ENCODE assay signal across 8 mouse cellular contexts in genomic region chr11:30772777-30773417, GRCm38 (mm10). TPM values are rescaled to one million over a fixed set of nuclear protein-coding genes. Genes with fewer than 3 reads are reported as not detected.
DNase-seq lines count a peak whose midpoint lies in the region; ATAC-seq lines count a peak whose summit lies in the region.

No protein-coding gene starts in this region.

- no peak for DNase-seq in heart, adult 11 months
- DNase-seq in c-Kit-positive CD71-positive TER-119-negative erythroid progenitor cells, embryonic 14.5 days (ENCODE audit: low read depth): peak; percentile 58
- DNase-seq in ovary, postnatal 36 days (ENCODE audit: low spot score): no peak
- DNase-seq in cerebellum, postnatal 14 days: no peak
- DNase-seq in thymus, postnatal 14 days: no peak

- 3% methylated on average over 21 of the region's 21 CpGs for WGBS in heart, embryonic 15.5 days
- 4% methylated on average over 21 of the region's 21 CpGs for WGBS in hindbrain, embryonic 12.5 days

- H3K36me3 ChIP-seq in heart, embryonic 15.5 days: no peaks in the 10 kb centered on the region
- no peaks in the 10 kb centered on the region for H3K36me3 ChIP-seq in hindbrain, embryonic 12.5 days

- peak overlapping the region; percentile 93 for H3K27ac ChIP-seq in heart, embryonic 15.5 days
- peak overlapping the region; percentile 95 for H3K27ac ChIP-seq in hindbrain, embryonic 12.5 days

- no peak for ATAC-seq in heart, embryonic 15.5 days (replicated peaks; ENCODE audit: insufficient number of reproducible peaks, insufficient read depth, low FRiP score, low read depth)
- no peak for ATAC-seq in hindbrain, embryonic 12.5 days (ENCODE audit: low FRiP score)
- ATAC-seq in megakaryocyte progenitor cell, adult 5-6 weeks (replicated peaks; ENCODE audit: poor library complexity): peak; percentile 41

- H3K9me3 ChIP-seq in heart, embryonic 15.5 days (replicated peaks): no peaks in the 10 kb centered on the region
- no peaks in the 10 kb centered on the region for H3K9me3 ChIP-seq in hindbrain, embryonic 12.5 days (replicated peaks)

- peak overlapping the region; percentile 72 for H3K4me2 ChIP-seq in heart, embryonic 15.5 days
- peak overlapping the region; percentile 68 for H3K4me2 ChIP-seq in hindbrain, embryonic 12.5 days (replicated peaks)

- H3K27me3 ChIP-seq in heart, embryonic 15.5 days: no peaks in the 10 kb centered on the region
- H3K27me3 ChIP-seq in hindbrain, embryonic 12.5 days: no peaks in the 10 kb centered on the region

- H3K4me1 ChIP-seq in heart, embryonic 15.5 days (replicated peaks): peaks cover 17% of the 10 kb centered on the region
- peaks cover 27% of the 10 kb centered on the region for H3K4me1 ChIP-seq in hindbrain, embryonic 12.5 days

- peak overlapping the region; percentile 86 for H3K4me3 ChIP-seq in heart, embryonic 15.5 days
- peak overlapping the region; percentile 99 for H3K4me3 ChIP-seq in hindbrain, embryonic 12.5 days

- peak overlapping the region; percentile 94 for H3K9ac ChIP-seq in heart, embryonic 15.5 days
- peak overlapping the region; percentile 99 for H3K9ac ChIP-seq in hindbrain, embryonic 12.5 days

RNA-seq across cellular contexts. Expression of gene Psme4, which starts 1.4 kb away (rescaled TPM):
- polyA plus RNA-seq in heart, embryonic 15.5 days (2015; fragmentation: Nextera tagmentation; extraction: Ambion mirVana): 10.1 and 11.5 TPM in 2 replicates
- polyA plus RNA-seq in hindbrain, embryonic 12.5 days (2016; fragmentation: Nextera tagmentation; extraction: Ambion mirVana): 34.5 and 36.6 TPM in 2 replicates
- 46.7 and 51.2 TPM in 2 replicates for total RNA-seq in megakaryocyte progenitor cell, adult 5-6 weeks (2015)
- total RNA-seq in megakaryocyte progenitor cell, adult 5-6 weeks (2017): 44.1 and 49.0 TPM in 2 replicates
